Mouse (Mus musculus): ENCODE data around the gene Efcab11.

DNA sequence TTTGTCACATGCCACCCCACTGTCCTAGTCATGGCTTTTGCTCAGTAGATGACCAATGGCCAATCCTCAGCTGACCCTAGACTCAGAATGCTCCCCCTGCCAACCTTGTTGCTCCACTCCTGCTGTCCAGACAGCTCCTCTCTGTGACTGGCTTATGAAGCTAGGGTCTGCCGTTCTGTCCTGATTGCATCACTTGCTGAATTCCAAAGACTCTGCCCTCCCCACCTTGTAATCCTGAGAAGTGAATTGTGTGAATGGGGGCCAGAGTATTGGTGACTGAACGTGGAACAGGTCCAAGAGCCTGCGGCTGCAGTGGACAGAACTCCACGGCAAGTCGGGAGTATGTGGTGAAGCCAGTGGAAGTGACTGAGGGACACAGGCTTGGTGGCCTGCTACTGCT lies 145.0 kb downstream of the Efcab11 start:
- TF ChIP-seq CTCF (IDR thresholded peaks at IDR 0.05; ENCODE audit: insufficient read depth, low read length) (no peak), POLR2A (IDR thresholded peaks at IDR 0.05; ENCODE audit: borderline replicate concordance, extremely low read depth, low read depth, low read length) (no peak)

All from lung, adult 2 months (tissue).